Mouse (Mus musculus): ENCODE data around the gene Fbn1.
"Not testable (repeated sequence)": the region's sequence is repeated elsewhere in the genome, so short reads cannot be mapped to it uniquely, and the experiment has no call there.

The Fbn1 gene

GRCm38 (mm10) chr2:125298841-125299240 is 209.0 kb downstream of the Fbn1 start:
- no peak for DNase-seq (ENCODE audit: extremely low read depth, low read depth, low spot score)

GRCm38 (mm10) chr2:125295526-125295925 is 212.3 kb downstream of the Fbn1 start:
- no peak for DNase-seq (ENCODE audit: extremely low read depth, low read depth, low spot score)

- no peak for DNase-seq (ENCODE audit: extremely low read depth, low read depth, low spot score)
These were observed 213.8 kb downstream of the Fbn1 start for GRCm38 (mm10) chr2:125293969-125294491.

GRCm38 (mm10) chr2:125292616-125293015 is 215.2 kb downstream of the Fbn1 start:
- no peak for DNase-seq (ENCODE audit: extremely low read depth, low read depth, low spot score)

GRCm38 (mm10) chr2:125291101-125291500 is 216.7 kb downstream of the Fbn1 start:
- DNase-seq (ENCODE audit: extremely low read depth, low read depth, low spot score), result no peak

- DNase-seq (ENCODE audit: extremely low read depth, low read depth, low spot score), result no peak
These were observed 217.4 kb downstream of the Fbn1 start for GRCm38 (mm10) chr2:125290197-125290965.

- DNase-seq (ENCODE audit: extremely low read depth, low read depth, low spot score), result no peak
These were observed 222.0 kb downstream of the Fbn1 start for GRCm38 (mm10) chr2:125285777-125286176.

GRCm38 (mm10) chr2:125282334-125283206 is 225.2 kb downstream of the Fbn1 start:
- no peak for DNase-seq (ENCODE audit: extremely low read depth, low read depth, low spot score)

- not testable (repeated sequence) for DNase-seq (ENCODE audit: extremely low read depth, low read depth, low spot score)
These were observed 227.8 kb downstream of the Fbn1 start for GRCm38 (mm10) chr2:125279995-125280394.

GRCm38 (mm10) chr2:125278474-125278873 is 229.3 kb downstream of the Fbn1 start:
- DNase-seq (ENCODE audit: extremely low read depth, low read depth, low spot score), result peak; percentile 47

GRCm38 (mm10) chr2:125276692-125277091 is 231.1 kb downstream of the Fbn1 start:
- DNase-seq (ENCODE audit: extremely low read depth, low read depth, low spot score), result no peak

- DNase-seq (ENCODE audit: extremely low read depth, low read depth, low spot score), result no peak
These were observed 232.2 kb downstream of the Fbn1 start for GRCm38 (mm10) chr2:125275617-125276016.

GRCm38 (mm10) chr2:125268876-125269275 is 238.9 kb downstream of the Fbn1 start:
- DNase-seq (ENCODE audit: extremely low read depth, low read depth, low spot score), result no peak

- DNase-seq (ENCODE audit: extremely low read depth, low read depth, low spot score), result no peak
These were observed 244.0 kb downstream of the Fbn1 start for GRCm38 (mm10) chr2:125263753-125264152.

- DNase-seq (ENCODE audit: extremely low read depth, low read depth, low spot score), result no peak
These were observed 244.7 kb downstream of the Fbn1 start for GRCm38 (mm10) chr2:125263056-125263455.

- no peak for DNase-seq (ENCODE audit: extremely low read depth, low read depth, low spot score)
These were observed 247.5 kb downstream of the Fbn1 start for GRCm38 (mm10) chr2:125260326-125260725.

- no peak for DNase-seq (ENCODE audit: extremely low read depth, low read depth, low spot score)
These were observed 248.3 kb downstream of the Fbn1 start for GRCm38 (mm10) chr2:125259230-125260120.

- no peak for DNase-seq (ENCODE audit: extremely low read depth, low read depth, low spot score)
These were observed 251.9 kb downstream of the Fbn1 start for GRCm38 (mm10) chr2:125255886-125256285.

- no peak for DNase-seq (ENCODE audit: extremely low read depth, low read depth, low spot score)
These were observed 253.2 kb downstream of the Fbn1 start for GRCm38 (mm10) chr2:125254630-125255029.

- no peak for DNase-seq (ENCODE audit: extremely low read depth, low read depth, low spot score)
These were observed 254.1 kb downstream of the Fbn1 start for GRCm38 (mm10) chr2:125253699-125254098.

GRCm38 (mm10) chr2:125252275-125252674 is 255.5 kb downstream of the Fbn1 start:
- no peak for DNase-seq (ENCODE audit: extremely low read depth, low read depth, low spot score)
